Mouse (Mus musculus) ovary, postnatal 14 days (tissue): ENCODE results near the gene Ajap1.
A peak's percentile ranks its signal among the peaks of the same experiment; 100 is the strongest.

Experiments
- DNase-seq: peaks from one replicate; pipeline ENCODE4 v3.0.0; 2022; ENCODE audit warnings: low spot score

Gene Ajap1

DNA sequence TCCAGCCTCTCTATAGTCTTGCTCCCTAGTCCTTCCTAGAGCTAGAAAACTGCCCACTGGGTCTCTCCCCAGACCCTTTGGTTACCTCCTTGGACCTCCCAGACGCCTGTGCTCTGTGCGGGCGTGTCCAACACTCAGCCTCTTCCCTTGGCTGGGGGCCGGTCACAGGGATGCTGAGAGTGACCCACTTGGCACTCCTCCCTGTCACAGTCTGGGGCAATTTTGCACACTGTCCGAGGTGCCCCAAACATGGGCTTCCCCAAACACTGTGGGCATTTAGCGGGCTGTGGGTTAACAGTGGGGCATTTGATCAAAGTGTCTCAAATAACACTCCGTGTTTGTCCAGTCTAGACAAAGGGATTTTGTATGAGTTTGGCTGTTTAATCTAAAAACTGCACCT is 29.1 kb downstream of the Ajap1 start:
- DNase-seq = no peak

GRCm38 (mm10) chr4:153451516-153451915 is 31.1 kb downstream of the Ajap1 start:
- no peak for DNase-seq

GRCm38 (mm10) chr4:153442522-153442921 is 40.1 kb downstream of the Ajap1 start:
- no peak for DNase-seq

- no peak for DNase-seq
Observed at GRCm38 (mm10) chr4:153439868-153440267, 42.7 kb downstream of the Ajap1 start.

DNA sequence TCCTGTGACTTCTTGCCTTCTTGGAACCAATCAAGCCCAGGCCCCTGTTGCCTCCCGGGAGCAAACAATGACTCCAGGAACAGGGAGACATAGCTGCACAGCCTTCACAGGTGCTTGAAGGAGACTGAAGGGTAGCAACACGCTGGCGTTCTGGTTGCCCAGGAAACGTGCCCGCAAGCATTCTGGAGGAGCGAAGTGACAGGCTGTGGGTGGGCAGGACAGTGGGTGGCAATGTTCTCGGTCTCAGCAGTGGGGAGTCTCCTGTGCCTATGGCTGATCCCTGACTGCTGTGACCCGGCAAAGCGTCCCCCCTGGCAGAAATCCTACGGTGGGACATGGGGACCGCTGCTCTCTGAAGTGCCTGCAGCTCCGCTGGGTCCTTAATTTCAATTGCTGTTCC is 43.6 kb downstream of the Ajap1 start:
- no peak for DNase-seq

GRCm38 (mm10) chr4:153437196-153437595 is 45.4 kb downstream of the Ajap1 start:
- no peak for DNase-seq

DNA sequence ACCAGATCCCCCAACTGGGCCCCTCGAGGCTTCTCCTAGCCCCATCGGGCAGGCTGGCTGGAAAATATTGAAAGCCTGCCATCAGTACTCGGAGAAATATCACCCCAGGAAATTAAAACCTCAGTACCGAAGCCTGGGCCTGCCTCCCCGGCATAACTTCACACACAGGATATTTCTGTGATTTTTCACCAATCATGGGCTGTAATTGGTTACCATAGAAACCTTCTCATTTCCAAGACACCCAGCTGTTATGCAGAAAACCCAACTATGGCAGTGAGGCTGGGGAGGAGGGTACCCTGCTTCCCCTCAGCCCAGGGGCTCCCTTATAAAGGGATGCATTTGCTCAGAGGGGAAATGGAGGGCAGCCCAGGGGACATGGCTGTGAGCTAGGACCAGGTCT is 46.7 kb downstream of the Ajap1 start:
- no peak for DNase-seq

DNA sequence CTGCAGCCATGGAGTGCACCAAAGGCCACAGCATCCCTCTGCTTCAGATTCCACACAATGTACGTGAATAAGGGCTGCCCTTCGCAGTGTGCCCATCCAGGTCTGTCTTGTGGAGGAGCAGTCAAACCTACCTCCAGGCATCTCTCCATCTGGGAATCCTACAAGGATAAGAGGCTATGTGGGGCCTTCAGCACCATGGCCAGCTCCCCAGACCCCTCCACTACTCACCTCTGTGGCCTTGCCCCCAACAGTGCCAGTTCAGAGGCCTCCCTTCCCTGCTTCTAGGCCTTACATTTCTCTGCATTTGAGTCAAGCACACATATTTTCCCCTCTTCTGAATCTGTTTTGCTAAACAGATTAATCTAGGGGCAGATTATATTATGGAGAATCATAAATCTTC is 52.6 kb downstream of the Ajap1 start:
- DNase-seq = no peak

- DNase-seq = no peak
Observed at GRCm38 (mm10) chr4:153425961-153426656, 56.5 kb downstream of the Ajap1 start.

DNA sequence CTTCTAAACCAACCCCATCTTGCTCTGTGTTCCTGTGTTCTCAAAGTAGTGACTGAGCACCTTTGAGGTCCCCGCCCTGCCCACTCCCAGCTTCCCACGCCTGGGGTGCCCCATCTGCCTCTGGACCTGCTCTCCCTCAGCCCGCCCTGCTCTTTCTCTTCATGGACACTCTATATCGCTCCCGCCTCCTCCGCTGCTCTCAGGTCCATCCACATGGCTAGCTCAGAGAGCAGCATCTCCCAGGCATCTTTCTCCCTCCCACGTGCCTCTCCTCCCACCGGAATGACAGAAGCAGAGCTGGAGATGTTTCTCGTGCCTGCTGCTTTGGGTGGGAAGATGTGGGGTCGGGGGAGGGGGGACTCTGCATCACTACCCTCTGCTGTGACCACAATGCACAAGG is 58.3 kb downstream of the Ajap1 start:
- DNase-seq = no peak

DNA sequence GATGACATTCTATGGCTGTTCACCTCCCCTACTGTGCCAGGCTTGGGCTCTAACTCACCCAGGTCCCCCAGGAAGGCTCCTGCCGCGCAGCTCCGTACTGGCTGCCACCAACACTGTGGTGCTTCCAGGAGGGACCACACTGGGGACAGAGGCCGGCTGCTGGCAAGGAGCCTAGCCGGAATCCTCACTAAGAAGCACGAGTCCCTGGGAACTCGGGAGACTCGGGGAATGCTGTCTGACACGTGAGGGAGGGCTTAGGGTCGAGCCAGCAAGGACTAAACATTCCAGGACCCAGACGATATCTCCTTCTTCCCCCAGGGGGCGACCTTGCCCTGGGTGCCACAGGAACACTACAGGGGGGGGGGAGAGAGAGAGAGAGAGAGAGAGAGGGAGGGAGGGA is 64.7 kb downstream of the Ajap1 start:
- peak; percentile 12 for DNase-seq

DNA sequence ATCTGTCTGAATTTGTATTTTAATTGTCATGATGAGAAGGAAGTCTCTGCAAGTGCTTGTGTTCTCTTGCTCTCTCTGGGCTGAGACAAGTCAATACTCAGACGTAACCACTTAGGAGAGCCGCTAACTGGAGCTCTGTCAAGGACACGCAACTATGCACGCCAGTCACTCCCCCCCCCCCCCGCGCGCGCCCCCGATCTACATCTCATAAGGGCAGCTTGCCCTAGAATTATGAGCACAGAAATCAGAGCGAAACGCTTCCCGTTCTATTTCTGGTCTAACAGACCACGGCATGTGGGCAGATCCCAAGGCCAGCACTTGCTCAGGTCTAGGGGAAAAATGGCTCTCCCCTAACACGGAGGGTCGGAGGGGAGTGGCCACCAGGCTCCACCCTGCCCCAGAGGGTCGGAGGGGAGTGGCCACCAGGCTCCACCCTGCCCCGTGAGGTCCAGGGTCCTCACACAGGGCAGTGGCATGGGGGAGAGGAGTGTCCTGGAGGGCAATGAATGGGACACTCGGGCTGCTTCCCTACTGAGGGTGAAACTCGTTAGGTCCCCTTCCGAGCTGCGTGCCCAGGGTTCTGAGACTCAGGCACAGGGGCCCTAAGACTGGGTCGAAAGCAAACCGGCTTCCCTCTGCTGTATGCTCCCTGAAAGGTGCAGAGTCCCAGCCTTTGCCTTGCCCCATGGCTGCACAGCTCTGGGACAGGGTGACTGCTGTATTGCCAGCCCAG is 65.3 kb downstream of the Ajap1 start:
- DNase-seq = peak; percentile 4

DNA sequence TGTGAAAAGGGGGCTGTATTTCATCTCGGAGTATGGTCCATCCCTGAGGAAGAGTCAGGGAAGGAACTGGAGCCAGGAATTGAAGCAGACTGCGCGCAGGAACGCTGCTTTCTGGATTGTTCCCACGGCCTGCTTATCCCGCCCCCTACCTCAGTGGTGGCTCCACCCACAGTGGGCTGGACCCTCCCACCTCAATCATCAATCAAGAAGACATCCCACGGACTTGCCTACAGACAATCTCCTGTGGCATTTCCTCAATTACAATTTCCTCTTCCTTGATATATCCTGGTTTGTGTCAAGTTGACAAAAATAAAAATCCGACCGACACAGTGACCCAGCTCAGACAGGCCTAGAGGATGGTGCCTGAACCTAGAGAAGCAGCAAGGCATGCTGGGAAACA is 66.5 kb downstream of the Ajap1 start:
- DNase-seq = no peak

DNA sequence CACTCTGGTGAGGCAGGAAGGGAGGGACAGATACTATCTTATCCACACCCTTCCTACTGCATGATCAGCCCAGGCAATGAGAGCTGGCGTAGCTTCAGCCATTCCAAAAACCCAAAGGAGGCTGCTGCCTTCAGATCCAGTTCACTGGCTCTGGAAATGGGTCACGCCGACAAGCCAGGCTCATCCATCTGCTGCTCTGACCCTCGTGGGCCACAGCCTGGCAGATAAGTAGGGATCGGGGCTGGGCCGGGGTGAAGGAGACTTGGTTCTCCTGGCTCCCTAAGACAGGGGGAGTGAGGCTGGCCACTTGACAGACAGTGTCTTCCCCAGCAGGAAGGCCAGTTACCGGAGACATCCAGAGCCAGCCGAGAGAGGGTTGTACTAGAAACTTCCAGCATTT is 84.2 kb downstream of the Ajap1 start:
- DNase-seq = no peak

DNA sequence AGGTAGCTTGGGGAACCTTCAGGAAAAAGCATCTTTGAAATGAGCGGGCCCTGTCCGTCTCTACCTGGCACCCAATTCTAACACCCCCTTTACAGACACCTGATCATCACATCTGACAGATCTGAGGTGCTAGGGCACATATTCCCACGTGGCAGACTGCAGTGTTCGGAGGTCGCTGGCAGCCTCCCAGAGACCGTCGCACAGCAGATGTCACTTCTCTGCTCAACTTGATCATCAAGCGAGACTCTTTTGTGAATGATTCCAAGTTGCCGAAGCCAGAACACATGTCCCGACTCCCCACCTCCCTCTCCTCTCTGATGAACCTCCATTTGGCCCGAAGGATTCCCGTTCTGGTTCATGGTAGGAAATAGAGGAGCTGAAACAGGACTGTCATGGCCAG is 95.1 kb downstream of the Ajap1 start:
- DNase-seq = no peak

- DNase-seq = no peak
Observed at GRCm38 (mm10) chr4:153381433-153381832, 101.2 kb downstream of the Ajap1 start.

DNA sequence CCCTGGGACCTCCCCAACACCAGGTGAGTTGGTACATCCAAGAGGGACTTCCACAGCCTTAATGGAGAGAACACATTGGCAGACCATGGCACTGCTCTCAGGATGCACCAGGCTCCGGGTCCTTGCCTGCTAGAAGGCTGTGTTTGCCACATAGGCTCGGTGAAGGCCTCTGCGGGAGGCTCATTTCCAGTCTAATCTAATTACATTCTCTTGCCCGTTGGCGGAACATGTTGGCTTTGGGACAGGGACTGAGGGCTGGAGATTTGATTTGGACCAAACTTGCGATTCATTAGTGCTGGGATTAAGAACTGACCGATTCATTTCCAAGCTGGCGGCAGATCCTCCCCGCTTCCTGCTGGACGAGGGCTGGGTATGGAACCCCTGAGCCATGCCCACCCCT is 101.7 kb downstream of the Ajap1 start:
- no peak for DNase-seq

- DNase-seq = peak; percentile 1
Observed at GRCm38 (mm10) chr4:153377981-153378380, 104.6 kb downstream of the Ajap1 start.

DNA sequence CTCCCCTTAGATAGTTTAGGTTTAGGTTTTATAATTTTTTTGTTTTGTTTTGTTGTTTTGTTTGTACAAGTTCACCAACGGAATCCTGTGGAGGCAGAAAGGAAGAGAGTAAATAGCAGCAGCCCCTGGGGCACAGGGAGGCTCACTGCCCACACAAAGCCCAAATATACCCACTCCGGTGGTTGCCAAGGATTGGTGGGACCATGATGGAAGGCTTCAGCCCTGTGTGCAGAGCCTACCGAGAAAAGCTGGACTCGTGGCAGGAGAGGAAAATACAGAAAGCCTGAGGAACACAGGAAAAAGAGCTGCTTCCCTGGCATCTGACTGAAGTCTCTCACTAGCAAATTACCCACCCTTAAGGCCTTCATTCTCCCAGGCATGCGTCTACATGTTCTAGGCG is 108.4 kb downstream of the Ajap1 start:
- DNase-seq = no peak

GRCm38 (mm10) chr4:153373125-153373524 is 109.5 kb downstream of the Ajap1 start:
- DNase-seq = no peak

DNA sequence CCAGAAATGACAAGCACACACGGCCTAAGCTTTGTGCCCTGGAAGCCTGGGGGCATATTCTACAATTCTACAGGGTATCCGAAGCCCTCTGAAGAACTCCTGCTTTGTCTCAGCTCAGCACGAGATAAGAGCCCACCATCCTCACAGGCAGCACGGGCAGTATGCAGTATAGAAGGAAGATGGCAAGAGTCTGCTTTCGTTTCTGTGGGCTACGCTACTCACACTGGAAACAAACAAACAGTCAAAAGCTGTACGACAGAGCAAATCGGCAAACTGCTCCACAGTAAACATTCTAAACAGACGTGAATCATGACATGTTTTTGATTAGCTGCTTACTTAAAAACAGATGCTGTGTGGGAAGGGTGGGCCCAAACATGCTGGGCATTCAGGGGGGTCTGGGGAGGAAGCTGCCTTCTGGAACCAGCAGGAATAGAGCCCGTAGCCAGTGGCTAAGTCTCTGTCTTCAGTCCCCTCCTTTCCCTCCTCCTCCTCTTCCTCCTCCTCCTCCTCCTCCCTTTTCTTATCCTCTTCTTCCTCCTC is 113.9 kb downstream of the Ajap1 start:
- no peak for DNase-seq

DNA sequence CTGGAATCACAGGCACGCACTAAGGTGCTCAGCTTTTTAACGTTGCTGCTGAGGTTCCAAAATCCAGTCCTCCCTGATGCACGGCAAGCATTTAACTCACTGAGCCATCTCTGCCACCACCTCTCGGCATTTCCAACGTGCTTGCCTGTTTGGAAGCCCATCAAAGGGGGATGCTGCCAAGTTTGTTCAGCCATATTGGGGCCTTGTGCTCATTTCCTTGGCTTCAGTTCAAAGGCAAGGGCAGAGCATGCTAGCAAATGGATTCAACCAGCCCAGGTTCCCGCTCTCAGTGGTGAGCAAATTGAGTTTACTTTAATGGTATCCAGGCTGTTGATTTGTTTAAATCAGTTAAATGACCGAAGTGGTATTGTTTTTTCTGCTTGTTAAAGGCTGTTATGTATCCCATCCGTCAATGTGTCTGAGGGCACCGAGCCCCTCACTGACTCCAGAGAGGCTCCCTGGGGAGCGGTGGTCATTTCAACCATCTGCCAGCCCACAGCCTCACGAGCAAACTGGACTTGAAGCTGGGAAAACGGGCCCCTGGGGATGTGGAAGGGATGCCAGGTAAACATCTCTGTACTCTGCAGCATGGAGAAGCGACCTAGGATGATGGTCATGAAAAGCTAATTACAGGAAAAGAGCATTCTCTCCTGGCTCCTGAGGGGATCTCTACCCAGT is 121.6 kb downstream of the Ajap1 start:
- no peak for DNase-seq

GRCm38 (mm10) chr4:153358243-153358550 is 124.4 kb downstream of the Ajap1 start:
- no peak for DNase-seq
